Mouse (Mus musculus) heart, adult 2 months (tissue): ENCODE data around the gene Cd163l1. TPM values are rescaled to one million over a fixed set of nuclear protein-coding genes. Genes with fewer than 3 reads are reported as not detected.

Experiments used
- DNase-seq, 2 experiments: peaks; one replicate each; pipeline ENCODE4 v3.0.0; 2021
- H3K27ac ChIP-seq: fragments of 200-600 bp; 2 replicates; pipeline ENCODE4 v1.8.1; 2022
- H3K27me3 ChIP-seq: fragments of 200-500 bp; 2 replicates; pipeline ENCODE4 v1.6.1; 2012; ENCODE audit warnings: mild to moderate bottlenecking, low read length, inconsistent platforms, mixed read lengths; ENCODE audit not compliant: control insufficient read depth, insufficient read depth
- H3K36me3 ChIP-seq: fragments of 200-500 bp; 2 replicates; pipeline ENCODE4 v1.6.1; 2012; ENCODE audit warnings: low read length, inconsistent platforms; ENCODE audit not compliant: control insufficient read depth, insufficient read depth
- H3K4me1 ChIP-seq: fragments of 200-500 bp; 2 replicates; pipeline ENCODE4 v1.6.1; 2011; ENCODE audit warnings: low read length; ENCODE audit not compliant: control insufficient read depth, insufficient read depth
- H3K4me3 ChIP-seq: fragments of 200-600 bp; 2 replicates; pipeline ENCODE4 v1.8.1; 2022
- H3K79me2 ChIP-seq: fragments of 200-500 bp; replicated peaks from 2 replicates; pipeline ENCODE4 v1.6.1; 2012; ENCODE audit warnings: mild to moderate bottlenecking, inconsistent platforms, low read length, moderate library complexity, mixed read lengths; ENCODE audit not compliant: control insufficient read depth, insufficient read depth
- H3K9ac ChIP-seq: fragments of 200-500 bp; 2 replicates; pipeline ENCODE4 v1.6.1; 2012; ENCODE audit warnings: low read depth, mild to moderate bottlenecking, control low read depth, inconsistent platforms, low read length, mixed read lengths
- CTCF ChIP-seq: fragments of 200-600 bp; IDR thresholded peaks from 2 replicates; pipeline ENCODE4 v1.8.1; 2022; ENCODE audit warnings: antibody characterized with exemption, mild to moderate bottlenecking, moderate library complexity
- EP300 ChIP-seq: fragments of 200-500 bp; IDR thresholded peaks from 2 replicates; pipeline ENCODE4 v1.6.1; 2011; ENCODE audit warnings: low read depth, low read length, control low read depth; ENCODE audit not compliant: insufficient read depth
- POLR2A ChIP-seq: fragments of 200-500 bp; IDR thresholded peaks from 2 replicates; pipeline ENCODE4 v1.6.1; 2011; ENCODE audit warnings: mild to moderate bottlenecking, low read depth, low read length, control low read depth; ENCODE audit not compliant: insufficient read depth
- WGBS: fragments of 180-500 bp; shearing (Covaris S2); methylation state at CpG from one replicate; pipeline ENCODE4 v1.1.7; 2018; 5-methylcytosine and 5-hydroxymethylcytosine counted together
- intact Hi-C: fragments of 180-260 bp; cut with DNase I; formaldehyde crosslinking; loops from one replicate; pipeline ENCODE4 v1.15.1; 2025
- polyA plus RNA-seq: library from polyadenylated mRNA; depleted of rRNA; stranded (reverse); fragments of >200 nt; gene quantifications from 2 replicates; pipeline ENCODE4 v1.2.3, GENCODE M21; 2012
- total RNA-seq, 2 experiments: library from RNA; stranded (reverse); gene quantifications; 2 replicates each; pipeline ENCODE4 v1.2.3; 2021

Cd163l1 gene
- total and polyA plus RNA-seq, 3 experiments: 0.27 TPM; not detected in 2

GRCm38 (mm10) chr7:140184206-140184605 is 33.9 kb upstream of the Cd163l1 start:
- Histone ChIP-seq H3K79me2 (no peaks in the 10 kb centered on the region), H3K27me3 (no peaks in the 10 kb centered on the region), H3K4me1 (no peaks in the 10 kb centered on the region), H3K27ac (no peak overlapping the region), H3K4me3 (no peak overlapping the region), H3K9ac (no peak overlapping the region), H3K36me3 (no peaks in the 10 kb centered on the region)
- DNase-seq: no peak
- intact Hi-C loops: no loop called here
- TF ChIP-seq CTCF (no peak), EP300 (no peak), POLR2A (no peak)
- WGBS: 80% methylated on average over 4 of the region's 4 CpGs

- Histone ChIP-seq H3K27ac (no peak overlapping the region), H3K79me2 (no peaks in the 10 kb centered on the region)
These were observed 31.1 kb upstream of the Cd163l1 start for GRCm38 (mm10) chr7:140186646-140187620.

GRCm38 (mm10) chr7:140187721-140188390 is 30.2 kb upstream of the Cd163l1 start:
- Histone ChIP-seq H3K27me3 (no peaks in the 10 kb centered on the region), H3K9ac (no peak overlapping the region), H3K4me1 (no peaks in the 10 kb centered on the region), H3K4me3 (no peak overlapping the region), H3K27ac (no peak overlapping the region), H3K36me3 (no peaks in the 10 kb centered on the region), H3K79me2 (no peaks in the 10 kb centered on the region)
- intact Hi-C loops: no loop called here
- TF ChIP-seq EP300: no peak
- no peak for DNase-seq
- 72% methylated on average over 7 of the region's 7 CpGs for WGBS

More at GRCm38 (mm10) chr7:140186646-140187620, 31.1 kb upstream of the Cd163l1 start:
- H3K36me3 ChIP-seq: no peaks in the 10 kb centered on the region
- WGBS: 59% methylated on average over 18 of the region's 18 CpGs
- no peak overlapping the region for H3K4me3 ChIP-seq
- no peaks in the 10 kb centered on the region for H3K27me3 ChIP-seq
- DNase-seq: no peak
- H3K9ac ChIP-seq: no peak overlapping the region
- intact Hi-C loops: no loop called here
- H3K4me1 ChIP-seq: no peaks in the 10 kb centered on the region
- TF ChIP-seq POLR2A (no peak), CTCF (no peak), EP300 (no peak)

- Histone ChIP-seq H3K9ac (no peak overlapping the region), H3K27ac (no peak overlapping the region), H3K27me3 (no peaks in the 10 kb centered on the region), H3K4me3 (no peak overlapping the region), H3K79me2 (no peaks in the 10 kb centered on the region), H3K4me1 (no peaks in the 10 kb centered on the region), H3K36me3 (no peaks in the 10 kb centered on the region)
- 53% methylated on average over 4 of the region's 4 CpGs for WGBS
- TF ChIP-seq CTCF: peak; percentile 64
- TF ChIP-seq EP300: no peak
- TF ChIP-seq POLR2A: no peak
- intact Hi-C loops: no loop called here
- DNase-seq: no peak
These were observed 29.4 kb upstream of the Cd163l1 start for GRCm38 (mm10) chr7:140188391-140189328.

GRCm38 (mm10) chr7:140190435-140190834 is 27.6 kb upstream of the Cd163l1 start:
- Histone ChIP-seq H3K27me3 (no peaks in the 10 kb centered on the region), H3K9ac (no peak overlapping the region), H3K4me1 (no peaks in the 10 kb centered on the region), H3K79me2 (no peaks in the 10 kb centered on the region), H3K27ac (no peak overlapping the region), H3K4me3 (no peak overlapping the region), H3K36me3 (no peaks in the 10 kb centered on the region)
- no peak for DNase-seq
- intact Hi-C loops: no loop called here
- TF ChIP-seq POLR2A: no peak
- TF ChIP-seq CTCF: no peak
- TF ChIP-seq EP300: no peak
- 92% methylated on average over 1 of the region's 1 CpGs for WGBS
